Mouse (Mus musculus): ENCODE data around the gene Vldlr.

- TF ChIP-seq CTCF (IDR thresholded peaks at IDR 0.05; ENCODE audit: control insufficient read depth, insufficient read depth, insufficient read length), result no peak
- TF ChIP-seq USF1 (IDR thresholded peaks at IDR 0.05; ENCODE audit: low read depth), result no peak
- no peak for TF ChIP-seq MYOD1 (IDR thresholded peaks at IDR 0.05; ENCODE audit: control insufficient read depth, insufficient read length, low read depth)
- TF ChIP-seq MAX (IDR thresholded peaks at IDR 0.05), result no peak
- TF ChIP-seq MYOG (IDR thresholded peaks at IDR 0.05; ENCODE audit: control insufficient read depth, extremely low read depth, insufficient read length), result no peak
- no peak for TF ChIP-seq CEBPB (IDR thresholded peaks at IDR 0.05; ENCODE audit: low read depth)
- no peak for TF ChIP-seq FOSL1 (IDR thresholded peaks at IDR 0.05; ENCODE audit: insufficient read depth, low read length, poor library complexity, severe bottlenecking)
Measured at GRCm38 (mm10) chr19:27279174-27279573, 62.9 kb downstream of the Vldlr start.

Measured in C2C12 (cell line).